Mouse (Mus musculus) mouse trophoblast stem cell (cell line): ENCODE data around the gene Stxbp6.
"Not testable (repeated sequence)": the region's sequence is repeated elsewhere in the genome, so short reads cannot be mapped to it uniquely, and the experiment has no call there.

Source experiments
- in situ Hi-C, 2 experiments: fragments of 300-500 bp; cut with MseI, MboI; formaldehyde crosslinking; loops; 2 replicates in 1 of 2; 3 replicates in 1 of 2; pipeline ENCODE4 v1.15.1; 2025

The Stxbp6 gene

DNA sequence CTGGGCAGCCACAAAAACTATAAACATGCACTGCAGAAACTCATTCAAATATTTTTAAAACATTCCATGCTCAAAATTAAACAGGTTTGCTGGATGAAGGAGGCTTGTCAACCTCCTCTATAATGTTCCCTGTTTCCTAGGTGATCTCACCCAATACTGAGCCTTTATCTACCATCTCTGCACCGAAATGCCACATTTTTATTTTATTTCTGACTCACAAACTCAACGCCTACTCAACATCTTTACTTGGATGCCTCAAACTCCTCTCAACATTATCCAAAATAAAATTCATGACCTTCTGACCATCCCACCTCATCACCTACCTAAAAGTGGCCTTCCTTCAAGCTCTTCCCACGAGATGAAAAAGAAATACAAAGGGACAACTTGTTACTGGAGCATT, 18.1 kb downstream of the Stxbp6 start:
- in situ Hi-C loops = no loop called here

DNA sequence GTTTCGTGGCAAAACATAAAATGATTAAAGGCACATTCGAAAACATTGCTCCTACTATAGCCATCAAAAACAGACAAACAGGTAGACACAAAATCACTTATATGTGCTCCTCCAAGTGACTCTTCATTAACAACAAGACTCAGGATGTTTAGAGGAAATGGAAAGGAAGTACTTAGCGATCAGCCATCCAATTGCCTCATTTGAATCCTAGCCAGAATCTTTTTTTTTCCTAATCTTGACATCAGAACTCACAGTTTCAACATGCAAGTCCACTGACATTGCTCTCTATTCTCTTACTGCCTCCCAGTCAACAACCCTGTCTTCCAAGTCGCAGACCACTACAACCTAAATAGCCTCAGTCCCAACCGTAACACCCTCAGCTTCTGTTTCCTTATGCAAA, 21.2 kb downstream of the Stxbp6 start:
- in situ Hi-C loops = no loop called here

DNA sequence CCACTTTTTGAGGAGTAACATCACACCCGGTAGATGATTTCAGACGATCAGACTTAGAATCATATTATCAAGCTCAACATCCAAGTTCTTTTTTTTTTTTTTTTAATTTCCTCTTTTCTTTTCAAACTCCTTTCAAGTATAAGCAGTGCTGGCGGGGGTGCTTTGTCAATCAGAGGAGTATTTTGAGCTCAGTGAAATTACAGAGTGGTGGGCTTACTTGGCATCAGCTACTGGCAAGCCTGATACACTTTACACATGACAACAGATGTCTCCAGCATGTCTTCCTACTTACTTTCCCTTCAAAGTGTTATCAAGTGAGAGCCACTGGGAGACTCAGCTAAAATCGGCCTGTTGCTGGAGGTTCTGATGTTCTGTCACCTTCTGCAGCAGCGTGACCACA, 21.6 kb downstream of the Stxbp6 start:
- in situ Hi-C loops = no loop called here

DNA sequence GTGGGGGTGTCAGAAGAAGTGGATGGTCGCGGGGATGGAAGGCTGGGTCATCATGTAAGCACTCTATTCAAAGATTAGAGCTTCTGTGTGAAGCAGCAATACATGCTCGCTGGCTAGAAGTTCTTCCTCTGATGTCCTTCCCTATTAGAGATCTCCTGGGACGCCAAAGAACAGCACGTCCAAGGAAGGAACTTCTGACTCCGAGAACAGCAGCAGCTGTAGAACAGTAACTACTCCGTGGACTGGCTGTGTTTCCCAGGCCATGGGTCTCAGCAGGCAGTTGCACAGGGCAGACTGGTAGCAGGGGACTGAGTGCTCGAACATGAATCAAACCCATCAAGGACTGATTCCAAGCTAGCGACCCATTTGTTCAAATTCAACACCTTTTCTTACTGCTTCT, 24.6 kb downstream of the Stxbp6 start:
- in situ Hi-C loops = no loop called here

DNA sequence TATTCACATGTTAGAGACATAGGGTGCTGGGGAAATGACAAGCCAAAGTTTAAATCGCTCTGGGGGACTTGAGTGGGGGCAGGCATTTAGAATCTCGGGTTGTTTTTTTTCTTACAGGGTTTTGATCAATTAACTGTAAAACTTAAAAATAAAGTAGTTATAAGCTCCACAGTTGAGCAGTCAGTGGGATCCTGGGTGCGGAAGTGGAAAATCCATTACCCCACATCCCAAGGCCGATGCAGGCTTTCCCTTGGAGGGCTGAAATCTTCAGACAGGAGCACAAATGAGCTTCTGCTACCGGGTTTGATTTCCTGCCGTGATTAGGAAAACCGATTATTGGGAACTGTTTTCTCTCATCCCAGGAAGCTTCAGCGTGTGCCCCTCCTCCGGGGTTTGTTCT, 26.8 kb downstream of the Stxbp6 start:
- in situ Hi-C loops = not testable (repeated sequence)

DNA sequence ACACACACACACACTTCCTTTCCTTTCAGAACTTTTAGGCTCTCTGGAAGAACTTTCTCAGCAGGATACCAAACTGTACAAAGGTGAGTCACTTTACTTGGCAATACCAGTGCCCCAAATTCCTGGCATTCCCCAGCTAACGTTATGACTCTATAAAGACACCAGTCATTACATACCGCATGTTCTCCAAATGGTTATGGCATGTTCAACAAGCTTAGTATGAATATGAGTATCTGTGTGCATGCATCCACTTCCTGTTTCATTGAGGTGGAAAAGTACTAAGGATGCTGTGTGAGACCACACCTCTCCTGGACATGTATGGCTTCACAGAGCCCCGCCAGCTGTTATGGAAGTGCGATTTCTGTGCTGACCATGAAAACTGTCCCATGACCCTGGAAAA, 27.3 kb downstream of the Stxbp6 start:
- in situ Hi-C loops = no loop called here

DNA sequence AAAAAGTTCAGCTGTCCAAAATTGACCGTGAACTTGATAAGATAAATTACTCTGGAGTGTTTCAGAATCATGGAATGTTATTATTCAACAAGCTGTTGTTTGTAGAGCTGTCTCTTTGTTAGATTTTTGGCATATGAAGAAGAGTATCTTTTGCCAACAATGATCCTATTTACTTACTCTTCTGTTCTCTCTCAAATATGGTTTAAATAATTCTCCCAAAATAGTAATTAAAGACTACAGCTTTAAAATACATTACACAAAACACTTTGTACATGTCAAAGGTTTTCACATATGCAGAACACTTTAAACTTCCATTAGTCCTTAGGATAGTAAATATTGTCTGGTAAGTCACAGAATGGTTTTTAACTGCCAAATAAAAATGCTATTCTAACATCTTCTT, 29.9 kb downstream of the Stxbp6 start:
- in situ Hi-C loops = no loop called here

DNA sequence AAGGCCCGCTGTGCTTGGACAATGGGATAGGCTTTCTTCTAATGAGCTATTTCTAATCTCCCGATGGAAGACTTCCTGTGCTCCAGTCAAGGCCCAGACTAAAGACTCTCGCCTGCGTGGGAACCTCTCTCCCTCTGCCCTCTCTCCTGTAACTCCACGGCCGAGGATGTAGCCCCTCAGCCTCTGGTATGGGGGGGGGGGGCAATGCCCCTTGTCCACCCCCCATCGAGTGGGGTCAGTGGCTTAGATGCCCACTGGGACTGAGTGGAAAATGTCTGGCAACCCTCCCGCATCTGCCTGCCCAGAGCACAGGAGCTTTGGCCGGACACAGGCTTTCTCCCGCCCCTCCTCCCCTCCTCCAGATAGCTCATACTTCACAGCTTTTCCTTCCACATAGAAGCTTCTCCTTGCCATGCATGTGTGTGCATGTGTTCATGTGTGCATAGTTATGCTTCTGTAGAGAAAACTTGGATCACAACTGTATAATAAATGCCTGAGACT, 31.9 kb downstream of the Stxbp6 start:
- in situ Hi-C loops = no loop called here

DNA sequence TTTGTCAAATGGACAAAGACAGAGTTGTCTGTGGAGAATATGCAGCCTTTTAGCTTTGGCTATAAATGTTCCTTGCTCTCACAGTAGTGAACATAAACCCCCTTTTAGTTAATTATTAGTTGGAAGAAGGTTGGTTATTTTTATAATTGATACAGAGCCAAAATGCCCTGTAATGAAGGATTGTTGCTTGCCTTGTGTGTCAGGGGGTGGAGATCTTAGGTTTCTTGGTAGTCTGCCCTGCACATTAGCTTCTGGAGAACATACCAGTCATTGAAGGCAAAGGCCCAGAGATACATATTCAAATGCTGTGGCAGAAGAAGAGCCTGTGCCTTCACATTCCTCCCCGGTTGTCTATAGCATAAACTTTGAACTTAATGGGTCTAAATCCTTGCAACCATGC, 37.0 kb downstream of the Stxbp6 start:
- in situ Hi-C loops = no loop called here

DNA sequence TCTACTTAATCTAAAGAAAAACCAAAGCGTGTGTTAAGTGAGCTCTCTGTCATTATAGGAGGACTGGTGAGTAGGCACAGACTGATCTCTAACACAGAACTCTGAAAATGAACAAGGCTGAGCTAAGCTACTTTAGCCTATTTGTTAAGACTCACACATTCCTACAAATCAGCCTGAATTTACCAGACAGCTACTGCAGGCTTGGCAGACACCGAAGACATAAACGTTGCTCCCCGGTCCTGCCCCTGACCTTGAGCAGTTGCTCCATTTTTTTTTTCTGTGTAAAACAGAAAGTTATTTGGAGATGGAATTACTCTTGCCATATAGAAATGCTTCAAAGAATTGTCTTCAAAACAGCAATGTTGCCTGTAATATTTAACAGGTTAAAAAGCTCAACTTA, 37.4 kb downstream of the Stxbp6 start:
- in situ Hi-C loops = no loop called here

DNA sequence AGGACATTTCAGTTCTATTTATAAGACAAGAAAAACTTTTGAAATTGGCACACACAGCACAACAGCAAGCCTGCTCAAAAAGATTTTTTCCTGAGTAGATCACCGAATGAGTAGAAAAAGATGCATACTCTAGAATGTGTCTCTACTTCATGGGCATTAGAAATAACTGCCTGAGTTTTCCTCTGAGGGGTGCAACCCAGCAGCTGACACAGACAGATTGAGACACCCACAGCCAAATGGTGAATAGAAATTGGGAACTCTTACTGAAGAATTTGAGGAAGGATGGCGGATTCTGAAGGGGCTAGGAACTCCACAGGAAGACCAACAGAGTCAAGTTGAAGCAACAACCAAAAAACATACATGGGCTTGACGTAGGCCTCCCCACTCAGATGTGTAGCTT, 43.8 kb downstream of the Stxbp6 start:
- in situ Hi-C loops = no loop called here

DNA sequence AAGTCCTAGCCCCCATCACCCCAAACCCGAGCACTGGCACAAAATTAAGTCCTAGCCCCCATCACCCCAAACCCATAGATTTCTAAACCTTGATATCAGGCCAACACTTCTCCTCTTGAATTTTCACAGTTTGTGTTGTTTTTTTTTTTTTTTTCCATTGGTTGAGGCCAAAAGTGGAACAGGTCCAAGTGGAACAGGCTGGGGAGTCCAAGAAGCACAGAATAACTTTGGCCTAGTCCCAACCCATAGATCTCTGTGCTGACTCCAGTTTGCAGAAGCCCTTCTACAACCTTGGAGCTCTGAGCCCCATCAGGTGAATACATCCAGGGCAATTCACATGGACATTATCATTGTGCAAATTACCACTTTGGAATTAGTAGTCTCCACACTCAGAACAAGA, 48.2 kb downstream of the Stxbp6 start:
- in situ Hi-C loops = no loop called here

DNA sequence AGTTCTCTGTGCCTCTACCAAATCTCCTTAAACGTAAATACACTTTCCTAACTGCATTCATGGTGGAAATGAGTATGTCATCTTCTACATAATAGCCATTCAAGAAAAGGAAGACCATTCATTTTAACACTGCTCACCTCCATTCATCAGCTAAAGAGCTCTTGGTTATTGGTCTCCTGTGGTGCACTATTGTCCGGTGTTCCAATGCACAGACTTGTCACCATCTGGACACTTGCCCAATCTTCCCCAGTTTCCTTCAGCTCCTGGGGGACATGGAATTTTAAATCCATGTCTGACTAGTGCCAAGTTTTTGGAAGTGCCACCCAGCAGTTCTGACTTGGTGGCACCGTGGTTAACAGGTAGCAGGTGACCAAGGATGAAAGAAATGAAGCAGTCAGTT, 54.5 kb downstream of the Stxbp6 start:
- in situ Hi-C loops = loop anchor here in 1 of 2 experiments (25.0 kb wide), 1 partner anchor 142 kb away; no protein-coding TSS in a partner anchor

DNA sequence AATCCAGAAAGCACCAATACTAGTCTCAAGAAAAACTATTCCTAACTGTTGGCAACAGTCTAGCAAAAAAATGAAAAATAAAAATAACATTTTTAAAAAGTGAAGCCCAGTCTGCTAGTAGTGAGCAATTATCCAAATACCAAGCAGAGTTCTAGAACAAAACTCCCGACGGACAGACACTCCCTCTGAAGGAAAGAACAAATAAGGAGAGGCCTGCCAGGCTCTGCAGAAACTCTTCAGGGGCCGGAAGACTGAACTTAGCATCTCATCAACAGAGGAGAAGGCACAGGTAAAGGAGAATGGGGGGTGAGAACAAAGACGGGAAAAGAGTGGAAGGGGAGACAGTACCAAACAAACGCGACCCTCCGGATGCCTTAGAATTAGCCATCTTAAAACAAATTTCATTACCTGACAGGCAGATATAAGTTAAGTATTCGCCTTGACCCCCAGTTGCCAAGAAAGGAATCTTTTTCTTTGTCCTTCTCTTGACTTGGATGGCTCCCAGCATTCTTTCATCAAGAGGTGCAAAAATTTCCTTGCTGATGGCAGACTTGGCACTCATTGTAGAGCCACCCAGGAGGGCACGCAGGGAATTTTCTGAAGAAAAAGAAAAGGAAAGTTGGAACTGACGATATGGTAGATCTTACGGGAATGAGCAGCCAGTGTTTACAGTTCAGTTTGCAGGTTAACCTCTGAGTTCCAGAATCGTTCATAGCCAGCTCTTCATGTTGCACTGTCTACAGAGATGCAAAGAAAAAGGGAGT, 55.3 kb downstream of the Stxbp6 start:
- in situ Hi-C loops = loop anchor here in 1 of 2 experiments (25.0 kb wide), 1 partner anchor 143 kb away; no protein-coding TSS in a partner anchor

DNA sequence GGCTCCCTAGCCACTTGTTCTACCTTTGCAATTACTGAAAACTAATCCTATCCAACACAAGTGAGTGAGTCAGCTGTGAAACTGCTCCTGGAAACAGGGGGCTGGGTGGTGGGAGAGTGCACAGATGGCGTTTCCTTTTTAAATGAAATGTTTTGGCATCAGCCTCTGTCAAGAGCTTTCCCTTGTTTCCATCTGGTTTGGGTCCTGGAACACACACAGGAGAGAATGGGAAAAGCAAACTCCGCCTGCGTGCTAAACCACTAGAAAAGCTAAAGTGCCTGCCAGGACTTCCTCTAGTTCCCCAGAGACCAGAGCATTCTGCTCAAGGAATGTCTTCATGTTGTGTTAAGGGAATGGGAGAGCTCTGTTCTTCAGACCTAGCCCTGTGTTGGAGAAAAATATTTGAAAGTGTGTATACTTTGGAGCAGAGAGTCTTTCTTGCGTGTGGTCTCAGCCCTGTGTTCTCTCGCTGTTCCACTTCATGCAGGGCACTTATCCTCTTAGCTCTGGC, 61.2 kb downstream of the Stxbp6 start:
- in situ Hi-C loops = loop anchor here in 1 of 2 experiments (25.0 kb wide), 1 partner anchor 149 kb away; no protein-coding TSS in a partner anchor

DNA sequence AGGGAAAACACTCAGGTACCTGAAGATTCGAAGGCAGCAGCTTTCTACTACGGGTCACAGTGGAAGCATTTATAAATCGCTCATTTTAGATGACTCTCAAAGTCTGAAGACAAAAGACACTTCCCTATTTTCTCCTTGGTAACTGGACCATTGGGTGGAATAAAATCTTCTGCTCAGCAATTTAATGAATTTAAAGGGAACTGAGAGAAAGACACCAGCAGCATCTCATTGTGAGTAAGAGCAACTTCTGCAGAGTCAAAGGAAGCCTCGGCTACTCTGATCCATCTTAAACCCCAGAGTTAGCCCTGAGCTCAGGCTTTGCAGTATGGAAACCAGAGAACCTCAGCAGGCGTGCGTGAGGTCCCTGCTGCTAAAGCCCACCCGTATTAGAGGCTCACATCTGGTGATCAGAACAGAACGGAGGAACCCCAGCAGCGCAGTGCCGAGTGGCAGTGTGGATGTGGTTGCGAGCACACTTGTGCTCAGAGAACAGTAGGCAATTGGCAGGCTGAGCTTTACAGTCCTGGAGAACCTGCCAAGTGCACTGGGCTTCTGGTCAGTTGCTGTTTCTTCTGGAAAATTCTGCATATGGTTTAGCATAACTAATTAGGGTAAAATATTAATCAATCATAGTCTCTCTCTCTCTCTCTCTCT, 62.9 kb downstream of the Stxbp6 start:
- in situ Hi-C loops = loop anchor here in 1 of 2 experiments (25.0 kb wide), 1 partner anchor 151 kb away; no protein-coding TSS in a partner anchor

DNA sequence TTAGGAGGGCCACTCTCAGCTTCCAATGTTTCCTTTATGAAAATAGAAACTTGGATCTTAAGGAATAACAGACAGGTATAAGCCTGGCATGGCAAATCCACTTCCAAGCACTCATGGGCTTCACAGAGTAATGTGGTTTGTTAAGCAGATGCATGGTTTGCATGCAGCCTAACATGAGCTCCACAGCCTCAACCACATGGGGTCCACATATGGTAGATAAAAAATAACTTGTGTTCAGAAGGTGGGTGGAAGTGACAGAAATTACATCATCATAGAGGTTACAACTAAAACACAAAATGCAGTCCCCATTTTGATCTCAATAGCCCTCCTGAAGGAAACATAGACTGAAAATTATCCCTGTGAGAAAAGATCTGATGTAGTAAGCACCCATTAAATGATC, 63.5 kb downstream of the Stxbp6 start:
- in situ Hi-C loops = loop anchor here in 1 of 2 experiments (25.0 kb wide), 1 partner anchor 151 kb away; no protein-coding TSS in a partner anchor

DNA sequence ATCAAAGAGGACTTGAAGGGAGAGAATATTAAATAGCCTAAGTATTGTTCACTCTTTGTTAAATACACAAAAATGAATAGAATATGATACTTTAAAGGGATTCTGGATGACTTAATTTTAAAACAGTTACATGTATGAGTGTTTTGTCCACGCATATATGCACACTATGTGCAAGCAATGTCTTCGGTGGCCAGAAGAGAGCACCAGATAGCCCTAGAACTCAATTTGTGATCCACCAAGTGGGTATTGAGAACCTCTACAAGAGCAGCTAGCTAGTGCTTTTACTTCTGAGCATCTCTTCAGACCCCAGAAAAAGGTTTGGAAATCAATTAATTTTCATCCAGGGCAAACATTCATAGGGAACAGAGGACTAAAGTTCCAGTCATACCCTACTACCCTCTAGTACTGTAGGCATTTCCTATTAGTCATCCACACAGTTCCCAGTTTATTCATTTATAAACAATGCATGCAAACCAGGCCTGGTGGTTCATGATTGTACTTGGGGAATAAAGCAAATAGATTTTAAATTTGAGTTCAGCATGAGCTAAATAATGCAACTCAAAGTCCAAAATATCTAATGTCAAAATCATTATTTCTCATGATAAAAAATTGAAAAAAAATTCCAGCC, 64.4 kb downstream of the Stxbp6 start:
- in situ Hi-C loops = loop anchor here in 1 of 2 experiments (25.0 kb wide), 1 partner anchor 152 kb away; no protein-coding TSS in a partner anchor

DNA sequence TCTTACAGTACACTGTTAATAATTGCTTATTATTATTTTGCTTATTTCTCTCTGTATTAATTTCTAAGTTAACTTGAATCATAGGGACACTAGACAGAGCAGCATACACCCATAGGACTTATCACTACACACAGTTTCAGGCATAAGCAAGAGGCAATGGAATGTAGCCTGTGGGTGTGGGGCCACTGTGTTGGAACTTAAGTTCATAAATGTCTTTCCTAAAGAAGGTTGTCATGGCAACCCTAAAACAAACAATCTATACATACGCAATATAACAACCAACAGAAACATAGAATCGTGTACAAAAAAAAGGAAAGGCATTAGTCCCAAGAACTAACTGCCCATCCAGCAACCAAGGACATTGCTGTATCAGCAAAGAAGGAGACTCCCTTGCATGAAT, 67.9 kb downstream of the Stxbp6 start:
- in situ Hi-C loops = loop anchor here in 1 of 2 experiments (25.0 kb wide), 1 partner anchor 156 kb away; no protein-coding TSS in a partner anchor

DNA sequence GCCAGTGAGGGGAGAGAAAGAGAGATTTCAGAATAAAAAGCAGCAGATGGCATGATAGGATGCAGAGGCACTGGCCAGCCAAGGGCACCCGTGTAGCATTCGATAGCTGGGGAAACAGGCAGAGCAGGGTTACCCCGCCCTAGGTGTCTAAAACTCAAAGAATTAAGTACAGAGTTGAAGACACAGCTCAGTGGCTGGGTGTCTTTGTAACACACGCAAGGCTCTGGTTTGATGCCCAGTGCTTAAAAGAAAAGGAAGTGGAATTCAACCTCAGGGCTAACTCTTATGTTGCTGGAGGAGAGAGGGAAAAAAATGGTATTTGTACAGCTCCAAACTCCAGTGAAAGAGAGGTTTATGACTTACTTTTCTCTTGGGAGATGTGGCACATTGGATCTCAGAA, 68.5 kb downstream of the Stxbp6 start:
- in situ Hi-C loops = loop anchor here in 1 of 2 experiments (25.0 kb wide), 1 partner anchor 156 kb away; no protein-coding TSS in a partner anchor

DNA sequence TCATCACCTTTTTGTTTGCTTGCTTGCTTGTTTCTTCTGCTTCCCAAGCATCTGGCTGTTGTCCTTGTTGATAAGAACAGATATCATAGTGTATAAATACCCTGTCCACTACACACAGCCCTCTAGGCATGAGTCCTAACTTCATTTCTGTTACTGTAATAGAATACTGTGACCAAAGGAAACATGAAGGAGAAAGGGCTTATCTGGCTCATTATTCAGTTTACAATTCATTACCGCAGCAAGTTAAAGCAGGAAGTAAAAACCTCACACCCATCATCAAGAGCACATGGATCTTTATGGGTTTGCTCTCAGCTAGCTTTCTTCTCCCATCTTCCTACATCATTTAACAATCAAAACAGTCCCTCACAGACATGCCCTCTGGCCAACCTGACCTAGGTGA, 72.5 kb downstream of the Stxbp6 start:
- in situ Hi-C loops = loop anchor here in 1 of 2 experiments (25.0 kb wide), 1 partner anchor 160 kb away; no protein-coding TSS in a partner anchor

DNA sequence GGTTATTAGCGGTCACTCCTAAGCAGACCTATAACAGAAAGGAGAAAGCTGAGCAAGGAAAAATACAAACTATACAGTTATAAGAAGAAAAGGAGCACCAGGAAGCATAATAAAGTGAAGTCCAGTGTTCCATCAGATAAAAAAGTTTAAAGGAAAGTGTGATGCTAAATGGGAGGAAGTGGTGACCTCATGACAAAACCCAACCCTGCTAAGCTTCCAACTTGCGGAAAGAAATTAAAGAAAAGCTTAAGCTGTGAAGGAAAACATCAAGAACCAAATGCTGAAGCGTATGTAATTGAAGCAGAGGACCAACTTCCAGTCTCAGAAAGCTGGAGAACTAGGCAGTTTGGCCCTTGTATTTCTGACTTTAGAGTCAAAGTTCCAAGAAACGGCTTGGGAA, 77.1 kb downstream of the Stxbp6 start:
- in situ Hi-C loops = no loop called here
